Mouse (Mus musculus): ENCODE results near the gene Tbc1d8.

The Tbc1d8 gene

DNA sequence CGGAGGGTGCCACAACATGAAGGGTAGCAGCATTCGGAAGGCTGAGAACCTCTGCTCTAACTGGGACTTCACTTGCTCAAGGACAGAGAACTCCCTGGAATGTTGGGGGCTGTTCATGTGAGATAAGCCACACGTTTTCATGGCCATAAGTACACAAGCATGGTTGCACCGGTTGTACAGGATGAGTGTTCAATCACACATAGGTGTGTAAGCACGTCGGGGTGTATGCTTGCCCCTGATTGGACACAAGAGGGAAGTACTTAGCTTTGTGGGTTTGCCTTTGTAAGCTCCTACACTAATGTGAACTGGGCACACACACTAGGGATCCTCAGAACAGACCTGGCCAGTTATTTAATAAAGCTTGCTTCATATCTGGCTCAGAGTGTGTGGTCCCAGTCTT, 80.3 kb downstream of the Tbc1d8 start:
- DNase-seq (ENCODE audit: extremely low spot score, low read depth, low spot score), result no peak

DNA sequence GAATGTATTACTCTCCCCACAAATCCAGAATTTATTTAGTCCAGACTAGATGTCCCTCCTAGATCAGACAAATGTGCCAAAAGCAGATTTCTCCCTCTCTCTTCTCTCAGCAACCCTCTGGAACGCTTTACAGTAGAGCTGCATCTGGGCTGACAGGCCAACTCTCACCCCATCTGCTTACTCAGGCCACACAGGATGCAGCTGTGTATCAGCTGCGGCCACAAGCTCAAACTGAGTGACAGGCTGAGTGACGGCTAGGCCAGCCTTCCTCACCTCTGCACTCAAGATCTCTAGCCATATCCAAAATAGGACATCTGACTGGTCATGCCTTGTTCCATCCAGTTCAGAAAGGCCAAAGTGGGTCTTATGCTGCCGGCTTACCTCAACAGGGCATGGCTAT, 82.2 kb downstream of the Tbc1d8 start:
- DNase-seq (ENCODE audit: extremely low spot score, low read depth, low spot score), result no peak

GRCm38 (mm10) chr1:39394650-39395049, 83.9 kb downstream of the Tbc1d8 start:
- DNase-seq (ENCODE audit: extremely low spot score, low read depth, low spot score), result no peak

- no peak for DNase-seq (ENCODE audit: extremely low spot score, low read depth, low spot score)
These were observed 84.5 kb downstream of the Tbc1d8 start for GRCm38 (mm10) chr1:39394096-39394495.

DNA sequence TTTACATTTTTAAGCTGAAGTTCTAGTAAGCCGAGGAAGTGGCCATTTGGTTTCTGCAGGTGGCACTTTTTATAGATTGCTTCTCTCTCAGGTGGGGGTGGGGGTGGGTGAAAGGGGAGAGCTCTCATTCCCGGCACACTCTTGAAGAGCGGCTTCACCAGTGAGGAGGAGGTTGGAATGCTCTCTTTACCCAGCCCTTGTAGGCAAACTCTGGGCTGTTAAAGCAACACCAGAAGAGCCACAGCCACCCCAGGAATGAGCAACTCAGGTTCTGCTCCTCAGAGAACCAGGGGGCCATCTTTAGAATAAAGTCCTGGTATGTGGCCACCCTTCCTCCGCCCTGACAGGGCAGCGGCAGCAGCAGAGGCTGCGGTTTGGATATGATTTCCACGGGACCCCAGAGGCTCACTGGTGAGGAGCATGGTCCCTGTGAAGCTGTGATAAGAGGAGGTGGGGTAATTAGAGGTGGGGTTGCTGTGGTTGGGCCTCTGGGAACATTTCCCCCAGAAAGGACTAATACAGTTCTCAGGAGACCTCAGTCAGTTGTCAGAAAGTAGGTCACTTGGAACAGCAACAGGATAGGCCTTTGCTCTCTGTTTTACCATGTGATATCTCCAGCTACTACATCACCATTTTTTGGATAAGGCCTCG, 85.2 kb downstream of the Tbc1d8 start:
- no peak for DNase-seq (ENCODE audit: extremely low spot score, low read depth, low spot score)

DNA sequence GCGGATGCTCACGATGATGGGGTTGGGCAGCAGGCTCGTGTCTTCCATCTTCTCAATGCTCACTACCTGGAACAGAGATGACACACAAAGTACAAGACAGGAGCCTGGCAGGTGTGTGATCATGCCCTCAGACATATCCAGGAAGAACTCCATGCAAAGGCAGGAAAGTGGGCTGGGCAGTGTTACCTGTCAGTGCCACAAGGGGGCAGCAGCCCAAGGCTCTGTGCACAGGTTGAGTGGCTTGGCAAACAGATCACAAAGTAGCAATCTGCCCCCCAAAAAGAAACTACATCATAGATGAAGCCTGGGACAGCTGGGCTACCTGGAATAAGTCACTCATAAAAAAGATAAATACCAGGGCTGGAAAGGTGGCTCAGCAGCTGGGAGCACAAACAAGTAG, 86.4 kb downstream of the Tbc1d8 start:
- DNase-seq (ENCODE audit: extremely low spot score, low read depth, low spot score), result no peak

DNA sequence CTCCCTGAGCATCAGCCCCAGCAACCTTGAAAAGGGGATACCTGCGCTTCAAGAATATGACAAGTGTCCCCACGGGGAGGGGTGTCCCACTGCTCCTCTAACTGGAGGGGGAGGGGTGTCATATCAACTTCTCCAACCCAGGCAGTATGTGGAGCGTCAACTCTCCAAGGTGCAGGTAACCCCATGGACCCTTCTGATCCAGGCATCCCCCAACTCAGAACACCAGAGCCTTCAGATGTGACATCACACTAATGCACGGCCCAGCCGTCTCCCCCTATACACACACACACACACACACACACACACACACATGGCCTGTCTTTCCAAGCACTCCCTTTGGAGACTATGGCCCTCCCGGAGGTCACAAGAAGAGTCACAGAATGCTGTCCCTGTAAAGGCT, 86.9 kb downstream of the Tbc1d8 start:
- no peak for DNase-seq (ENCODE audit: extremely low spot score, low read depth, low spot score)

- no peak for DNase-seq (ENCODE audit: extremely low spot score, low read depth, low spot score)
These were observed 89.2 kb downstream of the Tbc1d8 start for GRCm38 (mm10) chr1:39389338-39389737.

DNA sequence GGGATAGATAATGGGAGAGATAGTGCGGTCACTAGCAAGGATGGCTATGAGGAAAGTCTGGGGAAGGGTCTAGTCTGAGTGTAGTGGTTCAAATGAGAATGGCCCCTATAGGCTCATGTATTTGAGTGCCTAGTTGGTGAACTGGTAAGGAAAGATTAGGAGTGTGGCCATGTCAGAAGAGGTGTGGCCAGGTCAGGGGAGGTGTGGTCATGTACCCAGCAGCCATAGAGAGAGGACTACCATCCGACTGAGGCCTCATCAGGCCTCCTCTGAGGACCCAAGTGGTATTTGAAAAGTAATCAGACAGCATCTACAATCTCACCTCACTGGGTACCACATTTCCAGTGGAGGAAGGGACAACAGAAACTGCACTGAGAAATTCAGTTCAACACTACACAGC, 90.4 kb downstream of the Tbc1d8 start:
- no peak for DNase-seq (ENCODE audit: extremely low spot score, low read depth, low spot score)

GRCm38 (mm10) chr1:39387497-39387896, 91.1 kb downstream of the Tbc1d8 start:
- DNase-seq (ENCODE audit: extremely low spot score, low read depth, low spot score), result no peak

- DNase-seq (ENCODE audit: extremely low spot score, low read depth, low spot score), result no peak
These were observed 92.1 kb downstream of the Tbc1d8 start for GRCm38 (mm10) chr1:39386456-39386855.

DNA sequence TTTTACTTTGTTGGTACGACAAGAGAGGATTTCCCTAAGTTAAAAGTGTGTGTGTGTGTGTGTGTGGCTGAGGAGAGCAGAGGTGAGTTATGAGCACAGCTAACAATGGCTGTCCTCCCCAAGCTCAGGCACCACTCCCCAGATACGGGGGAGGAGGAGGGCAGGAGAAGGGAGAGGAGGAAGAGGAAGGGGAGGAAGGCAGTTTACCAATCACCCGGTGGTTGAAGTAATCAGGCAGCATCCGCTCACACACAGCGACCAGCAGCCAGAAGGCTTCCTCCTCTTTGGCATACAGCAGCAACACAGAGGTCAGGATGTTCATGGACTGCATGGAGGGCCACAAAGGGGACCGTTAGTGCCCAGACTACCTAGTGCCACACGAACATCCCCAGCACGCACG, 93.6 kb downstream of the Tbc1d8 start:
- no peak for DNase-seq (ENCODE audit: extremely low spot score, low read depth, low spot score)

DNA sequence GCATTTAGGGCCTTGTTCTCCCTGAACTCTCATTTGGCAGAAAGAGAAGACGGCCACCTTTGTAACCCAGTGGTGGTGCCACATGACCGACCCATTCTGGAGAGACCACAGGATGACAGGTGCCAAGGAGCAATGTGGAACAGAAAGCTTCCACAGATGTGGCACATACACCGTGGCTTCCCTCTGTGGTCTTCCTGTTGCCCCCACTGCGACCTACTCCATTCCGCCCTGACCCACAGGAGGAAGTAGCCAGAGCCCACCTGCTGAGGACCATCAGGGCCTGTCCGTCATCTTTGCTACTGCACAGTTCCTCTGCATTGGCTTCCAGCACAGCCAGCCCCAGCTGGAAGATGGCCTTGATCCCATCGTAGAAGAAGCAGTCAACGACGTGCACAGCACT, 97.5 kb downstream of the Tbc1d8 start:
- no peak for DNase-seq (ENCODE audit: extremely low spot score, low read depth, low spot score)

DNA sequence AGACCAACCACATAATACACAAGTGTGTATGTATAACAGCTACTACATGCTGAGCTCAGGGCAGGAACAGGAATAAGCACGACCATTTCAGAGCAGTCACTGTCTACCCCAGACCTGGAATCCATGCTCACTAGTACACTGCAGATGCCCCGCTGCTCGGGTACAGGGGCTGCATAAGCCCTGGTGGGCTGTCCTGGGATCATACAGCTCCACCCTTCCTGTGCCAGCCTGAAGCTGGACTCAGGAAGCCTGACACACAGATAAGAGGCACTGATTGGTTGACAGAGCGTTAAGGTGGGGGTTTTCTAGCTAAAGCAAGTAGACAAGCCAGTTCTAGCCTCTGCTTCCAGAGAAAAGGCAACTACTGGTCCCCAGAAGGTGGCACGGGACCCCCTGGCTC, 99.5 kb downstream of the Tbc1d8 start:
- DNase-seq (ENCODE audit: extremely low spot score, low read depth, low spot score), result no peak

- no peak for DNase-seq (ENCODE audit: extremely low spot score, low read depth, low spot score)
These were observed 100.0 kb downstream of the Tbc1d8 start for GRCm38 (mm10) chr1:39378540-39378939.

DNA sequence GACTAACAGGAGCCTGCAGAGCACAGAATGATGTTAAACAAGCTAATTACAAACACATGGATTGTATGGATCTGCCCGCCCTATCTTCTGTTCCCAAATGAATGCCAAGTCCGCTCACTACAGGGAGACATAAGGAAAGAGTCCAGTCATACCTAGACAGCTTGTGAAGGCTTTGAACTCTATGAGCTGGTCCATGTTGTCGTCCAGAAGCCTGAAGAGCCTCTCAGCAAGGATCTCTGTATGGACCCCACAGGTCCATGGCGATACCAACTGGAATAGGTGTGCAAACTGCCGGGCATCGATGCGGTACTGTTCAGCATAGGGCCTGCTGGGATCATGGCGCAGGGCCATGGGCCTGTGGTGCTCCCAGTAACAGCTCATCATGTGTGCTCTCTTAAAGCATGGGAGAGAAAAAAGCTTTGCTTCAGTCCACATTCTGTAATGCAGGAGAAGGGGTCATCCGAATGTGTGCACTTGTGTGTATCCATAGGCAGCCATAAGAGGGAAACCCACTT, 101.8 kb downstream of the Tbc1d8 start:
- DNase-seq (ENCODE audit: extremely low spot score, low read depth, low spot score), result no peak

- no peak for DNase-seq (ENCODE audit: extremely low spot score, low read depth, low spot score)
These were observed 102.4 kb downstream of the Tbc1d8 start for GRCm38 (mm10) chr1:39376121-39376520.

DNA sequence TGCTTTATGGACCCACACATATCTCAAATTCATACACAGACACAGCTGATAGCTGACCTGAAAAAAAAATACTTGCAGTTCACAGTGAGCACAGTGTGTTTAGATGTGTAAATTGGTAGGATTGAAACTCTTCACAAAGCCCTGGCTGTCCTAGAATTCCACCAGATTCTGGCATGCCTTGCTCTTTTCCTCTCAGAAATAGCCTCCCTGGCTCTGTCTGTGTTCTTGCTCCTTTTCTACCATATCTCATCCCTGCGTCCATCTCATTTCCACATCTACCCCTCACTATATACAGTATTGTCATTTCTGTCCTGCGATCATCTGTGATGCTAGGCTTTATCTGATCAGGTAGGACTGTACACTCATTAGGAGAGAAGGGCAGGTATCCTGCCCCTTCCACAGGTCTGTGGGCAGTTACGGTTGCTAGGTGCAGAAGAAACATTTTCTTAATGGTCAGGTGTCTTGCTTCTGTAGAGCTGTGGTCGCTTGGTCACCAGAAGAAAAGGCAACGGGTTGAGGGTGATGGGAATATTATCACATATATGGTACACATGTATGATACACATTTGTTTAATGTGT, 104.2 kb downstream of the Tbc1d8 start:
- no peak for DNase-seq (ENCODE audit: extremely low spot score, low read depth, low spot score)

DNA sequence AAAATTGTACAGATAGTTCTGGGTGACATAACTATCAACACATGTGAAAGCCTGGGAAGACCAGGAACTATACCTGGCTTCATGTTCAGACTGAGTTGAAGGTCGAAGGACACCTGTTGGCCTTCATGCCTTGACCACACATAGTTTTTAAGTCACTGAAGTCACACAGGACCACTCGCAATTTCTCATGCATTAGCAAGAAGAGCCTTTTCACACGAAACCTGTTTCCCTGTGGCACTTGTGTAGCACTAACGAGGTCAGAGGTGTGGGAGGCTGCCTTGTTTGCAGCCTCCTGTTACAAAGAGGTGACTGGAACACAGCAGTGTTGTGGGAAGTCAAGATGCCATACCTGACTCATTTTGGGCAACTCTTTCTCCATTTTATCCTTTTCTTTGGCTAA, 105.2 kb downstream of the Tbc1d8 start:
- no peak for DNase-seq (ENCODE audit: extremely low spot score, low read depth, low spot score)

- DNase-seq (ENCODE audit: extremely low spot score, low read depth, low spot score), result no peak
These were observed 106.2 kb downstream of the Tbc1d8 start for GRCm38 (mm10) chr1:39372220-39372843.

- DNase-seq (ENCODE audit: extremely low spot score, low read depth, low spot score), result no peak
These were observed 108.1 kb downstream of the Tbc1d8 start for GRCm38 (mm10) chr1:39370431-39370830.

DNA sequence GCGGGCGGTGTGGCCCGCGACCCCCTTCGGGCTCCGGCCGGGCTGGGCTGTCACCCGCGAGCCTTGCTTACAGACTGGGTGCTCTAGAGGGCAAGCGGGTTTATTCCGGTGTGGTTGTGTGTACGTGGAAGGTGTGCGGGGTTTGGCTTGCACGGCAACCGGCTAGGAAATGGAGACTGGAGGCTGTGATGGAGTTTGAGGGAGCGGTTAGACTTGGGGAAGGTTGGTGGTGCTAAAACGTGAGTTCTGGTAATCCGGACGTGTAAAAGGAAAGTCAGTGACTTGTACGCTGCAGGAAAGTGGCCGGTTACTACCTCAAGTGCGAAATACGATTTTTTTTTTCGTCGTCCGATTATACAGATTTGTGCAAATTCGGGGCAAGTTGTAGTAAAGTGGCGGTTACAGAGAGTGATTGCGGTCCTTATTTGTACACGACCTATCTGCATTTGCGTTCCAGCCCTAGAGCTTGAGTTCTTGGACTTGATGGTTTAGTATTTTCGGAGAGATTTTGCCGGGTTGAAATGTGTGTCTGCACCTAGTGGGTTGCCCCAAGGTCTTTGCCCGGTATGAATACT, 110.2 kb downstream of the Tbc1d8 start:
- no peak for DNase-seq (ENCODE audit: extremely low spot score, low read depth, low spot score)

Data from hindlimb bud, embryonic 11.5 days (tissue).